Mouse (Mus musculus): ENCODE results near the gene Myocd. TPM values are rescaled to one million over a fixed set of nuclear protein-coding genes. Genes with fewer than 3 reads are reported as not detected.

The Myocd gene
- polyA plus RNA-seq, 1 experiment from 2014 or later, result 3.0 TPM

DNA sequence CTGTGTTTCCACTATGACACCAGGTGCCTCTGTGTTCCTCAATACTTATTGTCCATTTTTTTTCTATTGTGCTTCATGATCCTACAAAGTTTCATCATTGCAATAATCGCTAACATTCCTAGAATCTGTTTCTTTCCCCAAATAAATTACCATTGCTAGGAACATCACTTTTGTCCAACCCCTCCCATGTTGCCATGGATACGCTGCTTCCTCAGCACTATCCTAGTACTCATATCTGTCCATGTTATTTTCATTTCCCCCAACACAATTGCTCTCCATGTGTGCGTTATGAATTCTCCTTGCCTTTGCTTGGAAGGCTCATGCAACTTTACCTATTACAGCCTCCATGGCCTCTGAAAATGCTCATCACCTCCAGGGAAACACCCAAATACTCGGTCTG lies 19.4 kb downstream of the Myocd start:
- Histone ChIP-seq H3K27me3 (replicated peaks; ENCODE audit: insufficient read depth, low read length) (no peaks in the 10 kb centered on the region), H3K36me3 (ENCODE audit: insufficient read depth, low read length) (no peaks in the 10 kb centered on the region), H3K9me3 (ENCODE audit: low read length) (no peaks in the 10 kb centered on the region), H3K27ac (ENCODE audit: low read length) (no peak overlapping the region), H3K4me1 (ENCODE audit: insufficient read depth, low read depth, low read length) (no peaks in the 10 kb centered on the region), H3K4me2 (replicated peaks; ENCODE audit: low read depth, low read length) (no peak overlapping the region), H3K9ac (replicated peaks; ENCODE audit: low read depth) (no peak overlapping the region), H3K4me3 (ENCODE audit: low read depth, low read length) (no peak overlapping the region)
- DNase-seq (ENCODE audit: low spot score) (no peak), ATAC-seq (no peak)
- no peak for TF ChIP-seq CTCF (IDR thresholded peaks at IDR 0.05)
- TF ChIP-seq EP300 (IDR thresholded peaks at IDR 0.05), result no peak
- WGBS, result 91% methylated on average over 4 of the region's 4 CpGs

- TF ChIP-seq CTCF (IDR thresholded peaks at IDR 0.05) (no peak), EP300 (IDR thresholded peaks at IDR 0.05) (no peak)
- ATAC-seq (no peak), DNase-seq (ENCODE audit: low spot score) (no peak)
- WGBS, result 74% methylated on average over 8 of the region's 8 CpGs
- no peak overlapping the region for H3K4me3 ChIP-seq (ENCODE audit: low read depth, low read length)
- no peak overlapping the region for H3K4me2 ChIP-seq (replicated peaks; ENCODE audit: low read depth, low read length)
- H3K4me1 ChIP-seq (ENCODE audit: insufficient read depth, low read depth, low read length), result no peaks in the 10 kb centered on the region
- H3K27ac ChIP-seq (ENCODE audit: low read length), result no peak overlapping the region
- no peak overlapping the region for H3K9ac ChIP-seq (replicated peaks; ENCODE audit: low read depth)
- no peaks in the 10 kb centered on the region for H3K36me3 ChIP-seq (ENCODE audit: insufficient read depth, low read length)
- H3K9me3 ChIP-seq (ENCODE audit: low read length), result no peaks in the 10 kb centered on the region
- H3K27me3 ChIP-seq (replicated peaks; ENCODE audit: insufficient read depth, low read length), result no peaks in the 10 kb centered on the region
These were observed 23.3 kb downstream of the Myocd start for GRCm38 (mm10) chr11:65246301-65247054.

DNA sequence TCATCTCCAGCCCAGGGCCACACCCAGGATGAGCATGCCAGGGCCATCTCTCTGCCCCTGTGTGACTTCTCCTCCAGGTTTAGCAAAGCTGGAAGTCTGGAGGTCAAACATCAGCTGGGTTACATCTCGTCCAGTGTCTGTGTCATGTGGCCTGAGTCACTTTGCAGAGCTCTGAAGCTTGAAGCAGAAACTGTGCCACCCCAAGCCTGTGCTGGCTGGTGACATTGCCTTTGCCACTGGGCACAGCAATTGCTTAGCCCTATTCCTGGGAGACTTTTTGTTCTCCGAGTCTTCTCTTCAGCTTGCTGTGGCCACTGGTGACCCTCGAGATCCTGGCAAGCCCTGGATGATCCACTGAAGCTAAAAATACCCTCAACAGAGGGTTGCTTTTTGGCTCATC lies 26.2 kb downstream of the Myocd start:
- 68% methylated on average over 3 of the region's 3 CpGs for WGBS
- Histone ChIP-seq H3K4me3 (ENCODE audit: low read depth, low read length) (no peak overlapping the region), H3K9me3 (ENCODE audit: low read length) (no peaks in the 10 kb centered on the region), H3K4me1 (ENCODE audit: insufficient read depth, low read depth, low read length) (no peaks in the 10 kb centered on the region), H3K36me3 (ENCODE audit: insufficient read depth, low read length) (no peaks in the 10 kb centered on the region), H3K27me3 (replicated peaks; ENCODE audit: insufficient read depth, low read length) (no peaks in the 10 kb centered on the region), H3K4me2 (replicated peaks; ENCODE audit: low read depth, low read length) (no peak overlapping the region), H3K9ac (replicated peaks; ENCODE audit: low read depth) (no peak overlapping the region), H3K27ac (ENCODE audit: low read length) (no peak overlapping the region)
- DNase-seq (ENCODE audit: low spot score), result no peak
- TF ChIP-seq EP300 (IDR thresholded peaks at IDR 0.05) (no peak), CTCF (IDR thresholded peaks at IDR 0.05) (no peak)
- ATAC-seq, result no peak

GRCm38 (mm10) chr11:65240521-65240920 lies 29.3 kb downstream of the Myocd start:
- H3K9ac ChIP-seq (replicated peaks; ENCODE audit: low read depth), result no peak overlapping the region
- no peaks in the 10 kb centered on the region for H3K36me3 ChIP-seq (ENCODE audit: insufficient read depth, low read length)
- 62% methylated on average over 7 of the region's 7 CpGs for WGBS
- no peak overlapping the region for H3K27ac ChIP-seq (ENCODE audit: low read length)
- TF ChIP-seq EP300 (IDR thresholded peaks at IDR 0.05) (no peak), CTCF (IDR thresholded peaks at IDR 0.05) (no peak)
- no peak overlapping the region for H3K4me2 ChIP-seq (replicated peaks; ENCODE audit: low read depth, low read length)
- H3K9me3 ChIP-seq (ENCODE audit: low read length), result no peaks in the 10 kb centered on the region
- no peak overlapping the region for H3K4me3 ChIP-seq (ENCODE audit: low read depth, low read length)
- DNase-seq (ENCODE audit: low spot score) (no peak), ATAC-seq (no peak)
- no peaks in the 10 kb centered on the region for H3K27me3 ChIP-seq (replicated peaks; ENCODE audit: insufficient read depth, low read length)
- H3K4me1 ChIP-seq (ENCODE audit: insufficient read depth, low read depth, low read length), result no peaks in the 10 kb centered on the region

GRCm38 (mm10) chr11:65237896-65238295 lies 31.9 kb downstream of the Myocd start:
- no peaks in the 10 kb centered on the region for H3K9me3 ChIP-seq (ENCODE audit: low read length)
- H3K9ac ChIP-seq (replicated peaks; ENCODE audit: low read depth), result no peak overlapping the region
- H3K4me3 ChIP-seq (ENCODE audit: low read depth, low read length), result no peak overlapping the region
- no peak overlapping the region for H3K4me2 ChIP-seq (replicated peaks; ENCODE audit: low read depth, low read length)
- no peaks in the 10 kb centered on the region for H3K4me1 ChIP-seq (ENCODE audit: insufficient read depth, low read depth, low read length)
- no peaks in the 10 kb centered on the region for H3K36me3 ChIP-seq (ENCODE audit: insufficient read depth, low read length)
- DNase-seq (ENCODE audit: low spot score) (no peak), ATAC-seq (no peak)
- WGBS, result 65% methylated on average over 3 of the region's 3 CpGs
- H3K27me3 ChIP-seq (replicated peaks; ENCODE audit: insufficient read depth, low read length), result no peaks in the 10 kb centered on the region
- TF ChIP-seq CTCF (IDR thresholded peaks at IDR 0.05), result no peak
- TF ChIP-seq EP300 (IDR thresholded peaks at IDR 0.05), result no peak
- no peak overlapping the region for H3K27ac ChIP-seq (ENCODE audit: low read length)

DNA sequence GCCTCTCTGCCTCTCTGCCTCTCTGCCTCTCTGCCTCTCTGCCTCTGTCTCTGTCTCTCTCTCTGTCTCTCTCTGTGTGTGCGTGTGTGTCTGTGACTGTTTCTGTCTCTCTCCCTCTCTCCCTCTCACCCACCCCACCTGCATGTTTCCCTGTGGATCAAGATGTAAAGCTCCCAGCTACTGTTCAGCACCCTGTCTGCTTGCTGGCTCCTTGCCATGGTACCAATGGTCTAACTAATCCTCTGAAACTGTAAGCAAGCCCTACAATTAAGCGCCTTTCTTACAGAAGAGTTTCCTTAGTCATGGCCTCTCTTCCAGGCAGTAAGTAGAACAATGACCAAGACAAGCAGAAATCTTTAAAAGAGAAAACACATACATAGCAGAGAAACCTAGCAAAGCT lies 32.9 kb downstream of the Myocd start:
- Histone ChIP-seq H3K36me3 (ENCODE audit: insufficient read depth, low read length) (no peaks in the 10 kb centered on the region), H3K4me2 (replicated peaks; ENCODE audit: low read depth, low read length) (no peak overlapping the region), H3K4me1 (ENCODE audit: insufficient read depth, low read depth, low read length) (no peaks in the 10 kb centered on the region), H3K9ac (replicated peaks; ENCODE audit: low read depth) (no peak overlapping the region), H3K27ac (ENCODE audit: low read length) (no peak overlapping the region), H3K9me3 (ENCODE audit: low read length) (no peaks in the 10 kb centered on the region), H3K4me3 (ENCODE audit: low read depth, low read length) (no peak overlapping the region), H3K27me3 (replicated peaks; ENCODE audit: insufficient read depth, low read length) (no peaks in the 10 kb centered on the region)
- ATAC-seq (no peak), DNase-seq (ENCODE audit: low spot score) (no peak)
- TF ChIP-seq EP300 (IDR thresholded peaks at IDR 0.05) (no peak), CTCF (IDR thresholded peaks at IDR 0.05) (no peak)
- WGBS, result 84% methylated on average over 2 of the region's 2 CpGs
